14 mouse cellular contexts compared by ENCODE assay signal in genomic region chr4:152418229-152419060, GRCm38 (mm10). TPM values are rescaled to one million over a fixed set of nuclear protein-coding genes. Genes with fewer than 3 reads are reported as not detected.
DNase-seq lines count a peak whose midpoint lies in the region; ATAC-seq and TF ChIP-seq lines count a peak whose summit lies in the region.
"Had no signal": no experiment of that assay in that cellular context is flagged by ENCODE, and none has a peak within 500 bp of the region (broad histone marks: within the 10 kb centered on the region; RNA-seq: fewer than 3 reads in every experiment).

No protein-coding gene starts in this region.

- TF ChIP-seq CTCF in heart, adult 2 months (IDR thresholded peaks at IDR 0.05) = no peak

- DNase-seq in kidney, postnatal 14 days = no peak
- peak; percentile 7 for DNase-seq in Muller cell, postnatal 12 days (ENCODE audit: inconsistent ontology term)
- no peak for DNase-seq in heart, adult 2 months
- DNase-seq: cerebellum, adult 11 months; gastrocnemius, postnatal 36 days; lung, adult 18-20 months; lung, postnatal 4 days had no signal

- peaks cover 4% of the 10 kb centered on the region; the same call in 1 of the 2 replicates for H3K4me1 ChIP-seq in kidney, embryonic 14.5 days (ENCODE audit: control insufficient read depth, insufficient read depth, low read length)
- peaks cover 24% of the 10 kb centered on the region for H3K4me1 ChIP-seq in hindbrain, embryonic 13.5 days (replicated peaks)
- peaks cover 11% of the 10 kb centered on the region for H3K4me1 ChIP-seq in neural tube, embryonic 12.5 days
- no peaks in the 10 kb centered on the region for H3K4me1 ChIP-seq in heart, adult 2 months (ENCODE audit: control insufficient read depth, insufficient read depth, low read length)
- H3K4me1 ChIP-seq in intestine, embryonic 15.5 days (replicated peaks) = no peaks in the 10 kb centered on the region
- H3K4me1 ChIP-seq: heart, embryonic 13.5 days had no signal

- no peaks in the 10 kb centered on the region for H3K27me3 ChIP-seq in kidney, embryonic 14.5 days (ENCODE audit: control insufficient read depth, insufficient read depth, low read length)
- no peaks in the 10 kb centered on the region for H3K27me3 ChIP-seq in hindbrain, embryonic 13.5 days
- no peaks in the 10 kb centered on the region for H3K27me3 ChIP-seq in neural tube, embryonic 12.5 days (replicated peaks)
- H3K27me3 ChIP-seq in heart, adult 2 months (ENCODE audit: control insufficient read depth, insufficient read depth, low read length) = no peaks in the 10 kb centered on the region
- no peaks in the 10 kb centered on the region; the same call in 1 of the 2 replicates for H3K27me3 ChIP-seq in intestine, embryonic 15.5 days (replicated peaks)

- intact Hi-C loops in heart, adult 2 months (cut with DNase I) = no loop called here

- WGBS in kidney, embryonic 14.5 days = 15% methylated on average over 28 of the region's 28 CpGs
- 38% methylated on average over 28 of the region's 28 CpGs for WGBS in hindbrain, embryonic 13.5 days
- WGBS in neural tube, embryonic 12.5 days = 43% methylated on average over 28 of the region's 28 CpGs
- WGBS in heart, adult 2 months = 47% methylated on average over 28 of the region's 28 CpGs
- 37% methylated on average over 28 of the region's 28 CpGs for WGBS in intestine, embryonic 15.5 days

- no peak for TF ChIP-seq POLR2A in heart, adult 2 months (IDR thresholded peaks at IDR 0.05; ENCODE audit: insufficient read depth, low read depth, low read length)

- no peaks in the 10 kb centered on the region for H3K9me3 ChIP-seq in kidney, embryonic 14.5 days (ENCODE audit: control insufficient read depth, low read length)
- no peaks in the 10 kb centered on the region for H3K9me3 ChIP-seq in hindbrain, embryonic 13.5 days
- no peaks in the 10 kb centered on the region for H3K9me3 ChIP-seq in neural tube, embryonic 12.5 days
- no peaks in the 10 kb centered on the region for H3K9me3 ChIP-seq in intestine, embryonic 15.5 days
- H3K9me3 ChIP-seq: heart, embryonic 13.5 days had no signal

- H3K4me2 ChIP-seq in kidney, embryonic 14.5 days (replicated peaks; ENCODE audit: low read depth, low read length) = peak overlapping the region; percentile 3
- H3K4me2 ChIP-seq in hindbrain, embryonic 13.5 days = no peak overlapping the region; the same call in 1 of the 2 replicates
- H3K4me2 ChIP-seq in neural tube, embryonic 12.5 days (replicated peaks) = 0 out of 2 replicates have a peak overlapping the region, but pooled peaks have one; percentile 16
- no peak overlapping the region for H3K4me2 ChIP-seq in intestine, embryonic 15.5 days (replicated peaks)
- H3K4me2 ChIP-seq: heart, embryonic 13.5 days had no signal

- no peak overlapping the region for H3K9ac ChIP-seq in kidney, embryonic 14.5 days (ENCODE audit: low read depth, low read length)
- H3K9ac ChIP-seq in hindbrain, embryonic 13.5 days = peak overlapping the region; percentile 53; the same call in 1 of the 2 replicates
- no peak overlapping the region for H3K9ac ChIP-seq in neural tube, embryonic 12.5 days
- no peak overlapping the region for H3K9ac ChIP-seq in heart, adult 2 months (ENCODE audit: low read depth, low read length)
- no peak overlapping the region for H3K9ac ChIP-seq in intestine, embryonic 15.5 days
- H3K9ac ChIP-seq: heart, embryonic 13.5 days had no signal

- H3K36me3 ChIP-seq in kidney, embryonic 14.5 days (ENCODE audit: control insufficient read depth, insufficient read depth, low read length) = no peaks in the 10 kb centered on the region
- no peaks in the 10 kb centered on the region for H3K36me3 ChIP-seq in hindbrain, embryonic 13.5 days
- no peaks in the 10 kb centered on the region for H3K36me3 ChIP-seq in neural tube, embryonic 12.5 days
- H3K36me3 ChIP-seq in heart, adult 2 months (ENCODE audit: control insufficient read depth, insufficient read depth, low read length) = no peaks in the 10 kb centered on the region
- no peaks in the 10 kb centered on the region for H3K36me3 ChIP-seq in intestine, embryonic 15.5 days
- H3K36me3 ChIP-seq: heart, embryonic 13.5 days had no signal

- no peaks in the 10 kb centered on the region for H3K79me2 ChIP-seq in heart, adult 2 months (replicated peaks; ENCODE audit: control insufficient read depth, insufficient read depth, low read length)

- ATAC-seq in kidney, embryonic 14.5 days (ENCODE audit: low FRiP score, low TSS enrichment) = peak; percentile 85
- no peak for ATAC-seq in hindbrain, embryonic 13.5 days (ENCODE audit: low FRiP score)
- no peak for ATAC-seq in neural tube, embryonic 12.5 days (ENCODE audit: low FRiP score, low read depth)
- ATAC-seq in intestine, embryonic 15.5 days = no peak

- peak overlapping the region; percentile 8 for H3K4me3 ChIP-seq in kidney, embryonic 14.5 days (ENCODE audit: low read length)
- H3K4me3 ChIP-seq in hindbrain, embryonic 13.5 days = no peak overlapping the region
- H3K4me3 ChIP-seq in neural tube, embryonic 12.5 days = no peak overlapping the region
- no peak overlapping the region for H3K4me3 ChIP-seq in heart, adult 2 months
- H3K4me3 ChIP-seq in intestine, embryonic 15.5 days (replicated peaks) = no peak overlapping the region
- H3K4me3 ChIP-seq: erythroblast, embryonic 14.5 days; heart, embryonic 13.5 days had no signal

- no peak overlapping the region for H3K27ac ChIP-seq in kidney, embryonic 14.5 days (ENCODE audit: low read depth, low read length)
- peak overlapping the region; percentile 25; the same call in 1 of the 2 replicates for H3K27ac ChIP-seq in hindbrain, embryonic 13.5 days
- H3K27ac ChIP-seq in neural tube, embryonic 12.5 days = 0 out of 2 replicates have a peak overlapping the region, but pooled peaks have one; percentile 7
- H3K27ac ChIP-seq in heart, adult 2 months = no peak overlapping the region
- H3K27ac ChIP-seq in intestine, embryonic 15.5 days = no peak overlapping the region
- H3K27ac ChIP-seq: heart, embryonic 13.5 days; stomach, postnatal 0 days had no signal

- no peak for TF ChIP-seq EP300 in heart, adult 2 months (IDR thresholded peaks at IDR 0.05; ENCODE audit: insufficient read depth, low read depth, low read length)

RNA-seq across cellular contexts. Expression of gene Nphp4, which starts 58.1 kb away (rescaled TPM):
- polyA plus RNA-seq in kidney, embryonic 14.5 days (2014; fragmentation: Nextera tagmentation; extraction: Ambion mirVana) = 3.3 and 3.7 TPM in 2 replicates
- 5.3 and 6.6 TPM in 2 replicates for polyA plus RNA-seq in hindbrain, embryonic 13.5 days (2015; fragmentation: Nextera tagmentation; extraction: Ambion mirVana)
- 6.6 and 7.2 TPM in 2 replicates for polyA plus RNA-seq in neural tube, embryonic 12.5 days (2016; fragmentation: Nextera tagmentation; extraction: Ambion mirVana)
- total RNA-seq in heart, adult 2 months (2021) = under 1 TPM; 0.57 to 0.70 TPM
- polyA plus RNA-seq in heart, adult 2 months (2012; rRNA removed) = 0.82 and 1.3 TPM in 2 replicates
- 1.7 TPM in 2 replicates for polyA plus RNA-seq in intestine, embryonic 15.5 days (2015; fragmentation: Nextera tagmentation; extraction: Ambion mirVana)

RNA-seq across cellular contexts. Expression of gene Kcnab2, which starts 59.2 kb away (rescaled TPM):
- 3.4 and 5.3 TPM in 2 replicates for polyA plus RNA-seq in kidney, embryonic 14.5 days (2014; fragmentation: Nextera tagmentation; extraction: Ambion mirVana)
- 21.3 and 26.2 TPM in 2 replicates for polyA plus RNA-seq in hindbrain, embryonic 13.5 days (2015; fragmentation: Nextera tagmentation; extraction: Ambion mirVana)
- 19.9 and 21.6 TPM in 2 replicates for polyA plus RNA-seq in neural tube, embryonic 12.5 days (2016; fragmentation: Nextera tagmentation; extraction: Ambion mirVana)
- 1 to 10 TPM; 2.3 to 3.5 TPM for total RNA-seq in heart, adult 2 months (2021)
- polyA plus RNA-seq in heart, adult 2 months (2012; rRNA removed) = 1.6 and 2.1 TPM in 2 replicates
- 3.6 and 3.8 TPM in 2 replicates for polyA plus RNA-seq in intestine, embryonic 15.5 days (2015; fragmentation: Nextera tagmentation; extraction: Ambion mirVana)

Comparison
In these comparisons a context has a peak if more than half of its experiments do, and no peak if none do; other contexts are left out.
1. H3K27ac ChIP-seq: peak in hindbrain, embryonic 13.5 days (single experiment) and neural tube, embryonic 12.5 days (single experiment); none in kidney, embryonic 14.5 days (single experiment), heart, adult 2 months (single experiment) and intestine, embryonic 15.5 days (single experiment).
2. H3K4me2 ChIP-seq: peak in kidney, embryonic 14.5 days (single experiment) and neural tube, embryonic 12.5 days (single experiment); none in hindbrain, embryonic 13.5 days (single experiment) and intestine, embryonic 15.5 days (single experiment).